Mouse (Mus musculus) kidney, embryonic 15.5 days (tissue): ENCODE results near the gene Gpr150. TPM values are rescaled to one million over a fixed set of nuclear protein-coding genes. Genes with fewer than 3 reads are reported as not detected.

ENCODE experiments used
- polyA plus RNA-seq: library from polyadenylated mRNA; unstranded; fragments of >200 nt; fragmentation: Nextera tagmentation; extraction: Ambion mirVana; gene quantifications from 2 replicates; pipeline ENCODE4 v1.2.1, GENCODE M21; 2015

Gpr150 gene
- polyA plus RNA-seq, 1 experiment from 2014 or later, result 0.60 TPM

Other genes starting within 250 kb of the Gpr150 start
- gene Glrx, start 217.1 kb downstream of the Gpr150 start, polyA plus RNA-seq, result 38.6 and 43.3 TPM in 2 replicates
- gene Rhobtb3, start 113.1 kb downstream of the Gpr150 start, polyA plus RNA-seq, result 37.5 and 40.9 TPM in 2 replicates
- gene Spata9, start 89.8 kb downstream of the Gpr150 start, polyA plus RNA-seq, result 0.84 and 0.87 TPM in 2 replicates
- gene Rfesd, start 38.3 kb downstream of the Gpr150 start, polyA plus RNA-seq, result 18.9 and 20.2 TPM in 2 replicates
- gene Arsk, start 41.7 kb upstream of the Gpr150 start, polyA plus RNA-seq, result 9.3 and 10.5 TPM in 2 replicates
- 13.3 and 15.7 TPM in 2 replicates for gene Ttc37, start 41.7 kb upstream of the Gpr150 start, polyA plus RNA-seq
- not detected in 2 replicates for gene Fam81b, start 248.1 kb upstream of the Gpr150 start, polyA plus RNA-seq